Mouse (Mus musculus) ES-Bruce4 (cell line): ENCODE data around the gene Plekha6.

Experiments used
- CTCF ChIP-seq: IDR thresholded peaks from one replicate; pipeline ENCODE4 v1.8.1; 2011; ENCODE audit warnings: low read depth, low read length
- EP300 ChIP-seq: IDR thresholded peaks from 2 replicates; pipeline ENCODE4 v1.6.1; 2011; ENCODE audit warnings: low read depth, low read length; ENCODE audit not compliant: insufficient read depth
- POLR2A ChIP-seq: IDR thresholded peaks from one replicate; pipeline ENCODE4 v1.8.1; 2011; ENCODE audit warnings: low read length; ENCODE audit not compliant: insufficient read depth

- no peak for TF ChIP-seq CTCF
- no peak for TF ChIP-seq POLR2A
- TF ChIP-seq EP300: no peak
Measured at GRCm38 (mm10) chr1:133263134-133263533, 99.1 kb downstream of the Plekha6 start.
